Mouse (Mus musculus) kidney, adult 18-20 months (tissue): ENCODE measurements around the gene Cldn3.

Source experiments
- DNase-seq: peaks from one replicate; pipeline ENCODE4 v3.0.0; 2021

Gene Cldn3

DNA sequence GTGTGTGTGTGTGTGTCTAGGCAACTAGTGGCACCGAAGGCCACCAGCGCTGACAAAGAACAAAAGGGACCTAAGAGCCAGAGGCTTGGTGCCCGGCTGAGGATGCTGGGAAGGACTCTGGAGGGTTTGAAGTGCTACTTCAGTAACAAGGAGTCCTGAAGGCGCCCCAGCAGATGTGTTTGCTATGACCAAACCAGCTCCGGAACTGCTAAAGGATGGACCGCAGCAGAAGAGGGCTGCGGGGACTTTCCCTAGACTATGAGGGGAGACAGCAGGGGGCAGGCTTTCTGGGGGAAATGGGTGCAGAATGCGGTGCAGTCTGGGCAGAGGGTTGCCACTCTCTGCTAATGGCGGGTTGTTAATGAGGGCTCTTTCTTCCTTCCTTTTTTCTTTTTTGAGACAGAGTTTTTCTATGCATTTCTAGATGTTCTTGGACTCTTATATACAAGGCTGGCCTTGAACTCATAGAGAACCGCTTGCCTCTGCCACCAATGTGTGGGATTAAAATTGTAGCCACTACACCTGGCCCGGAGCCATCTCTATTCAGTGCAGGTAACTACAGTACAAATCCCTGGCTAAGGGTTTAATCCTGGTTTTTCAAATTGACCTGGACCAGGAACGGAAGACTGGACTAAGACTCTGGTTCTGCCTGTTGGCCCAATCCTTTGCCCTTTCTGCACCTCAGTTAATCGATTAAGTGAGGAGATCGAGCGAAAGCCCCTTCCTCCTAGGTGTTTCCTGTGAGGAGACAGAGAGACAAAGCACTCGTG, 22.0 kb downstream of the Cldn3 start:
- no peak for DNase-seq

- DNase-seq: peak; percentile 99
Measured at GRCm38 (mm10) chr5:135008671-135009589, 22.9 kb downstream of the Cldn3 start, which contains the start of gene Abhd11. Gene Abhd11 (plus strand): TSS chr5:135009152.

DNA sequence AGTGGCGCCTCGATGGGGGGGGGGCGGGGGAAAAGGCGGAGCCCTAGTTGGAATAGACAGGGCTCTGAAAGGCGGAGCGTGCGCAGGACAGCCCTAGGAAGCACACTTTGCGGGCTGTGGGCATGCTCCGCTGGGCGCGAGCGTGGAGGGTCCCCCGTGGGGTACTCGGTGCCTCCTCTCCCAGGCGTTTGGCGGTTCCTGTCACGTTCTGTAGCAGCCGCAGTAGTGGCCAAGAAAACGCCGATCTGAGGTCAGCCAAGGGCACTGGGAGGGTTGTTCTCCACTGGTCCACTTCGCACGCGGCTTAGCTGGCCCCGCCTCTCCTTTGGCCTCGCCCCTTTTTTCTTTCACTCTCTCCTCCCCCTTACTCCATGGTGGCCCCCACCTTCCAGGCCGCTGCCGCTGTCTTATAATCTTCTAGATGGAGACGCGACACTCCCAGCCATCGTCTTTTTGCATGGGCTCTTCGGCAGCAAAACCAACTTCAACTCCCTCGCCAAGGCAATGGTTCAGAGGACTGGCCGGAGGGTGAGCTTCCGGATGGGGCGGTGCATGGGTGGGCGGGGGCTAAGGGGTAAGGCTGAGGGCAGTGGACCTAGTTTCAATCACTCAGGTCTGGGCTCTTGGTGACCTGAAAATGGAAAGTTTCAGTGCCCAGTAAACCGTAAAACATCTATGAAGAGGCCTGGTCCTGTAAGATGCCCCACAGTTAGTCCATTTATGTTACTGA, 23.7 kb downstream of the Cldn3 start:
- peak; percentile 96 for DNase-seq

- DNase-seq: no peak
Measured at GRCm38 (mm10) chr5:135010320-135010709, 24.3 kb downstream of the Cldn3 start.

DNA sequence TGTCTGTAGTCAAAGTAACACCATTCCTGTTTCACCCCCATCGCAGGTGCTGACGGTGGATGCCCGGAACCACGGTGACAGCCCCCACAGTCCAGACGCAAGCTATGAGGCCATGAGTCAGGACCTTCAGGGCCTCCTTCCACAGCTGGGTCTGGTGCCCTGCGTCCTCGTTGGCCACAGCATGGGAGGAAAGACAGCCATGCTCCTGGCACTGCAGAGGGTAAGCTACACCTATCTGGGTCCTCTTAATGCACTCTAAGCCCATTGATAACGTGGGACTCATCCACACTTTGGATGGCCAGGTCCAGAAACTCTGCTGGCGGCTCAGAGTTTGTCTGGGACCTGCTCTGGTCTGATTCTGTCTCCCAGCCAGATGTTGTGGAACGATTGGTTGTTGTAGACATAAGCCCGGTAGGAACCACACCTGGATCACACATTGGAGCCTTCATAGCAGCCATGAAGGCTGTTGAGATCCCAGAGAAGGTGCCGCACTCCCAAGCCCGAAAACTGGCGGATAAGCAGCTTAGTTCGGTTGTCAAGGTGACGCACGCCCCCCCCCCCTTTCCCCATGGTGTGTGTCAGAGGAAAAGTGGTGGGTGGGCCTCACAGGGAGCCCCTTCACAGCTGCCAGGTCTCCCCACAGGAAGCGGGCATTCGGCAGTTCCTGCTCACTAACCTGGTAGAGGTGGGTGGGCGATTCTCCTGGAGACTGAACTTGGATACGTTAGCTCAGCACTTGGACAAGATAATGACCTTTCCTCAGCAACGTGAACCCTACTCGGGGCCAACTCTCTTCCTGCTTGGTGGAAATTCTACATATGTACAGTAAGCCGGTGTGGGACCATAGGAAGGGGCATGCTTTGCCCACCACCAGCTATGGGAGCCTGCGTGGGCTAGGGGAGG, 25.1 kb downstream of the Cldn3 start:
- DNase-seq: no peak

DNA sequence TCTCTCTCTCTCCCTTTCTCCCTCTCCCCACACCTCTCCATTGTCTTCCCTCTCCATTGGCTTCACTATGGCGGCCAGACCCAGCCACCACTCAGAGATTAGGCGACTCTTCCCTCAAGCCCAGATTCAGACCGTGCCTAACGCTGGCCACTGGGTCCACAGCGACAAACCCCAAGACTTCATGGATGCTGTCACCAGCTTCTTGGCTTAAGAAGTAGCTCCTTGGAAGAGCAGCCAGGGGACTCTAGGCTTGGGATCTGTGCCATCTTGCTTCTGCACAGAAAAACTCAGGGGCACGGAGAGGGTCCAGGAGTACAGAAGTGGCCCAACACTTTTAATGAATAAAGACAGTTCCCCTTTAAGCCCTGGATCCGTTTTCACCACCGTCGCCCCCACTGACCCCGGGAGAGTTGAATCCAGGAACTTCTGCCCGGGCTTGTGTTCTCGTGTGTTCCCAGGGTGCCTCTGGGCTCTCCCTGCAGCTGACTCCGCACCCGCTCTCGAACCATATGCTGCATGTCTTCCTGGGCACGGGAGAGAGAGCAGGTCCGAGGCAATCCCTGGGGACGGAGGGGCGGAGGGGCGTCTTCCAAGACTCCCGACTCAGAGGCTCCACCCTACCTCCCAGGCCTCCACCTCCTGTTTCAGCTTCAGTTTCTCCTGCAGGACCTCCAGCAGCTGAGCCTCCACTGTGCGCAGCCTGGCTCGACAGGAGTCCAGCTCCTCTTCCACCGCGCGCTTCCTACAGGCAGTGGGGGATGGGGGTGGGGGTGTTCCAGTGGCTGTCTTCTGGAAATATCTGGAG, 26.0 kb downstream of the Cldn3 start:
- DNase-seq: no peak

DNA sequence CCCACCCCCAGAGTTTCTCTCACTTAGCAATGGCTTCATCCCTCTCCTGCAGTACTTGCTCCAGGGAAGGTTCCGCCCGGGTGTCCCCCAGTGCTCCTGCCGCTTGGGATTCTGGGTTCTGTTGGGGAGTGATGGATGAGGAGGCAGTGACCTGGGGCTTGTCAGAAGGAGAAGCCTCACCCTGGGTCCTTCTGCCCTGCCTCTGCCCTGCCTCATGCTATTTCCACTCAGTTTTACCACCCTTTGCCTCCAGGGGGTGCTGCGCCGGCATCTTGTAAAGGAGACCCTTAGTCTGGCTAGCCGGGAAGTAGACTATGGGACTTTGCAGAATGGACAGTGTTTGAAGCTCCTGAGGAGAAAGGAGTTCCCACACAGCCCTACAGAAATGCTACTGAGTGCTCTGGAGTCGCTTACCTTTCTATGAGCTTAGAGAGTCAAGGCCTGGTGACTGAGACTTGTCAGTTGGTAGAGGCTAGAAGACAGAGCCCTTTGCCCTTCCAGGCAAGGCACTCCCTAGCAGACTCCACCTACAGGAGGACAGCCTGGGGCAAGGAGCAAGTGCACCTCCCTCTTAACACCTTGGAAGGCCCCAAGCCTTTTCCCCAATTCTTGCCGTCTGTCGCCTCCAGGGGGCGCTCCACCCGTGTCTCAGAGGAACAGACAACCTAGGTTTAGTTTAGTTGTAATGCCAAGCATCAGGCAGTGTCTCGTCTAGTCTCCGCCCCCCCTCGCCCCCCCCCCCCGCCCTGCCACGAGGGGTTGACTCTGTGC, 26.8 kb downstream of the Cldn3 start:
- peak; percentile 86 for DNase-seq

DNA sequence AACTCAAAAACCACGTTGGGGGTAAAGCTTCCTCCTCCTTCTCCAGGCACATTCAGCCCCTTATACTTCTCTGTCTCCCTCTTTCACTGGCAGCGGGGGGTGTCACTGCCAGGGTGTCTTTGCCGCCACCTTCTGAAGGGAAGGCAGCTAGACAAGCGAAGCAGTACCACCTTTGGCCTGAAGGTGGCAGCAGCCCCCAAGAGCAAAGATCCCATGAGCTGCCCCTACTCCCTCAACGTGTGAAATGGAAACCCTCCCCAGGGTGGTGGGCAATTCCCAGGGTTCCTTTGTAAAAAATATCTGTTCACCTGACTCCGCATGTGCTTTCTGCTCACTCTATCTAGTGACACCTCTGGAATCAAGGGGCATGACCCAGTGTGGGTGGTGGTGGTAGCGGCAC, 29.5 kb downstream of the Cldn3 start:
- DNase-seq: peak; percentile 92

- DNase-seq: no peak
Measured at GRCm38 (mm10) chr5:135016224-135016759, 30.3 kb downstream of the Cldn3 start.

DNA sequence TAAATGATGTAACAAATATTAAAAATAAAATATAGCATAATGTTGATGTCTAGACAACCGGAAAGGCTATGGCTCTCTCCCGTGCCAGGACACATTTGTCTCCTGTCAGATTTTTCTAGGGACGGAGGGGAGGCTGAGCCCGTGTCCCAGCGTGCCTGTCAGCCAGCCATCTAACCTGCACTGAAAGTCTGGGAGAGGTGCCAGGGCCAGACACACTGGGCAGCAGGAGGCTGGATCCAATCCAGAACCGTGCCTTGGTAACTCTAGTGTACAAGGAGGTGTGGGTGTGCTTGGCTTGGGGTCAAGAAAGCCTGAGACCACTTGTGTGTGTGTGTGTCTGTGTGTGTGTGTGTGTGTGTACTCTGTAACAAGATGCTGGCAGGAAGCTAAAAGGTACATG, 35.8 kb downstream of the Cldn3 start:
- peak; percentile 87 for DNase-seq

GRCm38 (mm10) chr5:135023344-135024173, 37.5 kb downstream of the Cldn3 start, which contains the start of gene Stx1a:
Gene Stx1a (plus strand): TSS chr5:135023482.
- DNase-seq: peak; percentile 82

DNA sequence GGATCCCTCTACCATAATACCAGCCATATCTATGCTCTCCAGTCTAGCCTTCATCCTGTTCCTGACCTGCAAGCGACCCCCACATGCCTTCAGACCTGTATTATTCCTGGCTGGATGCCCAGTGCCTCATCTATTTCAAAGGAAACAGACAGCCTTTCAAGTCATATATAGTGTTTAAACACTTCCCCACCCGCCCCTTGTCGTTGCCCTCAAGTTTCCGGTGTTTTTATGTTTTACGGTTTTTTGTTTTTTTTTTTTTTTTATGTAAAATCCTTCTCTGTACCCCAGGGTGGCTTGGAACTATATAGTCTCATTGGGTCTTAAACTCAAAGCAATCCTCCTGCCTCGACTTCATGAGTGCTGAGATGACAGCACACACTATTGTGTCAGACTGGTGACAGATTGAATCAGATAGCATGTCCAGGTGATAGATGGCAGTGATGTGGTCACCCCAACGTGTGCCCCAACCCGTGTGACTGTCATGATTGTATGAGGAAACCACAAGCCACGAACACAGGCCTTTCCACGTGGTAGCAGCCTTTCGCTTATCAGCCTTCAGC, 38.7 kb downstream of the Cldn3 start:
- no peak for DNase-seq

DNA sequence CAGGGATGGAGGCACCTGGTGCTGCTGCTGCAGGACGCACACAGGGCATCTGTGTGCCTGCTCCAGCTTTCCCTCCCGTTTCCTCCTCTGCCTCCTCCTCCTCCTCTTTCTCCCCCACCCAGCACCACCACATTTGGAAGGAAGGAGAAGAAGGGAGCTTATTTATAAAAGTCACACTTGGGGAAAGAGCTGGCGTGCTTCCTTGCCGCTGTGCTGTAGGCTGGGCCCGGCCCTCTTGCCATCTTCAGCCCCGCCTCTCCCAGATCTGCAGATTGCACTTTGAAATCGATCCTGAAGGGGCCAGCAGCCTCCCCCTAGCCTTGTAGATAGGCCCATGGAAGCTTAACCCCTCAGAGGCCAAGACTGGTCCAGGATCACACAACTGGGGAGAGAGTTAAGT, 39.9 kb downstream of the Cldn3 start:
- DNase-seq: no peak

- peak; percentile 42 for DNase-seq
Measured at GRCm38 (mm10) chr5:135029007-135029854, 43.2 kb downstream of the Cldn3 start.

- DNase-seq: no peak
Measured at GRCm38 (mm10) chr5:135032581-135032980, 46.6 kb downstream of the Cldn3 start.

GRCm38 (mm10) chr5:135034593-135034992, 48.6 kb downstream of the Cldn3 start:
- DNase-seq: no peak

DNA sequence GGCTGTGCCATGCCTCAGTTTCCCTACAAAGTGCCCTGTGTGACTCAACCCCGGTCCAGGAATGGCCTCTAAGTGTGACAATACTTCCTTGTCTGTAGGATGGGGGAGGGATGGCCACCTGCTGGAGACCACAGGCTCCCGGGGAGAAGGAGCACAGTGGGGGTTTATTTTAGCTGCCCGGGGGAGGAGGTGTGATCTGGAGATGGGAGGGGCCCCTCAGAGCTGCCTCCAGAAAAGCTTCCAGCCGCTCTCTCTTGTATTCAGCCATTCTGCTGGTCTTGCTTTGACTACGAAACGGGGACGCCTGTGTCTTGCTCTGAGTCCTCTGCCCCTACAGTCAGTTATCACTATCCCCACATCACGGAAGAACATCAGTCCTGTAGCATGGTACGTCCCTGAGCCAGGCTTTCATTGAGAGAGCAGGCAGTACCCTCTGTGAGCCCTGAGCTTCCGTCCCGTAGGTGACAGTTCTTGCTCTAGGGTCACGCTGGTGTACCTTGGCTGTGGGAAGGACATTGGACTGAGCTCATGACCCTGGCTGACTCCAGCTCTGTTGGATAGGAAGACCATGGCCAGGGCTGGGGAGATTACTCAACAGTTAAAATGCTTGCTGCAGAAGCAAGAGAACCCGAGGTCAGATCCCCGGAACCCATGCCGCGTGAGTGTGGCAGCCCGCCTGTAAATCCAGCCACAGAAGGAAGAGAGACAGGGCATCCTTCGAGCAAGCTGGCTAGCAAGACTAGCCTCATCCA, 49.8 kb downstream of the Cldn3 start:
- DNase-seq: peak; percentile 26
